Mouse (Mus musculus) liver, embryonic 16.5 days (tissue): ENCODE data around the gene Epp13. TPM values are rescaled to one million over a fixed set of nuclear protein-coding genes. Genes with fewer than 3 reads are reported as not detected.
"Not testable (repeated sequence)": the region's sequence is repeated elsewhere in the genome, so short reads cannot be mapped to it uniquely, and the experiment has no call there.

Experiments
- ATAC-seq: fragments of 200-750 bp; cut with Nextera tagmentation; 2 replicates; pipeline ENCODE4 v1.8.0; 2017; ENCODE audit warnings: low read depth, mild to moderate bottlenecking, moderate number of reproducible peaks, moderate library complexity
- H3K27ac ChIP-seq: fragments of 300-500 bp; sonication (generic); 2 replicates; pipeline ENCODE4 v1.5.1; 2014; ENCODE audit warnings: mild to moderate bottlenecking, low read length
- H3K27me3 ChIP-seq: fragments of 300-500 bp; sonication (generic); 2 replicates; pipeline ENCODE4 v1.6.1; 2014; ENCODE audit warnings: low read depth, low read length, mixed read lengths; ENCODE audit not compliant: control insufficient read depth, insufficient read depth
- H3K36me3 ChIP-seq: fragments of 300-500 bp; sonication (generic); 2 replicates; pipeline ENCODE4 v1.6.1; 2014; ENCODE audit warnings: mild to moderate bottlenecking; ENCODE audit not compliant: control insufficient read depth, insufficient read depth
- H3K4me1 ChIP-seq: fragments of 300-500 bp; sonication (generic); 2 replicates; pipeline ENCODE4 v1.6.1; 2014; ENCODE audit warnings: low read depth, low read length, mixed read lengths; ENCODE audit not compliant: control insufficient read depth
- H3K4me2 ChIP-seq: fragments of 300-500 bp; sonication (generic); 2 replicates; pipeline ENCODE4 v1.6.1; 2014; ENCODE audit warnings: low read depth, low read length, mixed read lengths
- H3K4me3 ChIP-seq: fragments of 300-500 bp; sonication (generic); 2 replicates; pipeline ENCODE4 v1.5.1; 2014; ENCODE audit warnings: low read depth, mild to moderate bottlenecking, low read length
- H3K9ac ChIP-seq: fragments of 300-500 bp; sonication (generic); 2 replicates; pipeline ENCODE4 v1.6.1; 2014; ENCODE audit warnings: low read depth, low read length
- H3K9me3 ChIP-seq: fragments of 300-500 bp; sonication (generic); replicated peaks from 2 replicates; pipeline ENCODE4 v1.6.1; 2016; ENCODE audit warnings: low read length; ENCODE audit not compliant: control insufficient read depth
- WGBS: fragments of 180-500 bp; shearing (Covaris S2); extraction: QIAGEN DNeasy Blood & Tissue Kit; methylation state at CpG from one replicate; pipeline ENCODE4 v1.1.7; 2014; ENCODE audit not compliant: insufficient replicate concordance; 5-methylcytosine and 5-hydroxymethylcytosine counted together
- polyA plus RNA-seq: library from polyadenylated mRNA; unstranded; fragments of >200 nt; fragmentation: Nextera tagmentation; extraction: Ambion mirVana; gene quantifications from 2 replicates; pipeline ENCODE4 v1.2.1, GENCODE M21; 2015

The Epp13 gene
- polyA plus RNA-seq, 1 experiment from 2014 or later, result not detected

DNA sequence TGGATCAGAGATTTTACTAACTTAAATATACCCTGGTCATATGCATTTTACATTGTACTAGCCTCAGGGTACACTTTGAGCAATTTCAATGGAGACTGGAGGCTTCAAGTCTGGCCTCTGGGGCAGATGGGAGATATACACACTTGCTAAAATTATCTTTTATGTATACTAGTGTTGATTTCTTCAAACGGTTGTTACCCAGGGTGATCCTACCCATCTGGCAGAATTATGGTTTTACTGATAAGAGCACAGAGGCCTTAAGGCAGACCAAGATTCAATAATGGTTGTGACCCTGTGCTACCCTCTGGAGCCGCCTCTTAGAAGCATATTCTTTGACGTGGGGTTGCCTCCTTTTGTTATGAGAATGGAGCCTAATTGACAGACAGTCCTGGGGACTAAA lies 25.4 kb downstream of the Epp13 start:
- Histone ChIP-seq H3K9me3 (no peaks in the 10 kb centered on the region), H3K4me2 (no peak overlapping the region), H3K4me3 (no peak overlapping the region), H3K4me1 (peaks cover 1% of the 10 kb centered on the region; the same call in 1 of the 2 replicates), H3K27me3 (no peaks in the 10 kb centered on the region), H3K36me3 (no peaks in the 10 kb centered on the region), H3K9ac (no peak overlapping the region), H3K27ac (no peak overlapping the region)
- 21% methylated on average over 3 of the region's 3 CpGs for WGBS
- ATAC-seq, result peak; percentile 72

- peak overlapping the region; percentile 64 for H3K4me3 ChIP-seq
- peaks cover 24% of the 10 kb centered on the region for H3K4me1 ChIP-seq
- H3K27ac ChIP-seq, result peak overlapping the region; percentile 85; the same call in 1 of the 2 replicates
- no peak for ATAC-seq
- H3K27me3 ChIP-seq, result no peaks in the 10 kb centered on the region
- 0% methylated on average over 1 of the region's 1 CpGs for WGBS
- H3K36me3 ChIP-seq, result no peaks in the 10 kb centered on the region
- H3K9ac ChIP-seq, result peak overlapping the region; percentile 8; the same call in 1 of the 2 replicates
- H3K9me3 ChIP-seq, result no peaks in the 10 kb centered on the region
- peak overlapping the region; percentile 75 for H3K4me2 ChIP-seq
Observed at GRCm38 (mm10) chr7:6282749-6283148, 30.2 kb downstream of the Epp13 start.

GRCm38 (mm10) chr7:6283451-6284075 lies 31.1 kb downstream of the Epp13 start:
- WGBS, result under 1% methylated on average over 23 of the region's 23 CpGs

GRCm38 (mm10) chr7:6284442-6285012 lies 32.0 kb downstream of the Epp13 start:
- Histone ChIP-seq H3K27ac (no peak overlapping the region), H3K4me1 (peaks cover 31% of the 10 kb centered on the region), H3K9me3 (no peaks in the 10 kb centered on the region), H3K4me2 (no peak overlapping the region; the same call in 1 of the 2 replicates), H3K9ac (no peak overlapping the region), H3K4me3 (no peak overlapping the region), H3K27me3 (no peaks in the 10 kb centered on the region), H3K36me3 (no peaks in the 10 kb centered on the region)
- WGBS, result 81% methylated on average over 4 of the region's 4 CpGs
- ATAC-seq, result no peak

More at GRCm38 (mm10) chr7:6283451-6284075, 31.1 kb downstream of the Epp13 start:
- Histone ChIP-seq H3K36me3 (no peaks in the 10 kb centered on the region), H3K9ac (peak overlapping the region; percentile 54), H3K4me1 (peaks cover 31% of the 10 kb centered on the region), H3K9me3 (no peaks in the 10 kb centered on the region), H3K27me3 (no peaks in the 10 kb centered on the region), H3K4me2 (peak overlapping the region; percentile 75), H3K4me3 (peak overlapping the region; percentile 64), H3K27ac (peak overlapping the region; percentile 85)
- ATAC-seq, result peak; percentile 33

DNA sequence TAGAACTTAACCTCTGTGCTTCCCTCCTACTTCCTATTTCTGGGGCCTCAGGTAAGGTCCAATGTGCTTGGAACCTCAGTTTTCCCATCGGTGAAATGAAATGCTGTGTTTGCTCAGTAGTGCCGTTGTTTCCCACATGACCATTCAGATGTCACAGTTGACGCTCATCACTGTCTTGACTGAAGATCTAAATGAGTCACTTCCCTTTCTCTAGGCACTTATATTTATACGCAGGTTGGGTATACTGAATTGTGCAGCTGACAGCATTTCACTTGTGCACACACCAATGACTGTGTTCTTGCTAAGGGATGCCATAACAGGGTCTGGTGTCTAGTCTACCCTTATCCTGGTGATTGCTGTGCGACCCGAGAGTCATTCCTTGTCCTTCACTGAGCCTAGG lies 32.9 kb downstream of the Epp13 start:
- H3K9ac ChIP-seq, result no peak overlapping the region; the same call in 1 of the 2 replicates
- no peaks in the 10 kb centered on the region for H3K36me3 ChIP-seq
- 55% methylated on average over 6 of the region's 6 CpGs for WGBS
- H3K27ac ChIP-seq, result no peak overlapping the region; the same call in 1 of the 2 replicates
- ATAC-seq, result no peak
- peak overlapping the region; percentile 70; the same call in 1 of the 2 replicates for H3K4me3 ChIP-seq
- no peaks in the 10 kb centered on the region for H3K27me3 ChIP-seq
- H3K4me1 ChIP-seq, result peaks cover 31% of the 10 kb centered on the region
- H3K4me2 ChIP-seq, result peak overlapping the region; percentile 82; the same call in 1 of the 2 replicates
- H3K9me3 ChIP-seq, result no peaks in the 10 kb centered on the region

DNA sequence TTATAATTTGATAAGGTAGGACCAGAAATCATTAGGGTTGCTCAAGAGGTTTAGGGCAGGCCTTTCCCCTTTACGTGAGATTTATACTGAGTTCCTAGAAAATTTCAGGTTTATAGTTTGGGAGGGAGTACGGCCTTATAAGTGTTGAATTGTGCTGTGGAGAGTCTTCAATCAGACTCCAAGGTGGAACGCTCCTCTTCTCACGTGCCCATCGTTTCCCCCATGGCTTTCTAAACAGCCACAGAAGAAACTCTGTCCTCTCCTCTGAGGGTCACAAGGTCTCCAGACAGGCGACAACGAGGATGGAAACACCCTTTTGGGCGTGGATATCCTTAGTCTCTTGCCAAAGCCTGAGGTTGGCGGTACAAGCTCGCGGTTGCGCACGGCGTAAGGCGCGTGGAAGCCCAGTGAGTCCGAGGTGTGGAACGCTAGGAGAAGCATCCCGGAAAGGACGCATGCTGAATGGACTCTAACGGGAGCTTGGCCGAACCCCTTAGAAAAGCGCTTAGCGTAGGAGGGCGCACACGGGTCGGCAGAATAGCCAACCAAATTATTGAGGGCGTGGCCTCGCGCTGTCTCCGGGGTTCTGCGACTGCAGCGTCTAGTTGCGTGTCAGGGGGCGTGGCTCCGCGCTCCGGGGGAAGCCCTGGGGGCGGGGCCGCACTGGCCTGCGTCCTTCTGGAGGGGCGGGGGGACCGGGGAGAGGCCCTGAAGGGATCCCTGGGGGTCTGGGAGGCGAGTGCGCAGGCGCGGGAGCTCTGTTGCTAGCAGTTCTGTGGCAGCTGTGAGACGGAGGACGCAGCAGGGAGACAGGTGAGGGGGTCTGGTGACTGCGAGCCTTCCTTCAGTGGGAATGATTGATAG lies 33.6 kb downstream of the Epp13 start, which contains the start of gene Zfp667:
Zfp667 (plus strand) TSS at position 738 of the 864 bp plus-strand sequence.
- Histone ChIP-seq H3K4me1 (peaks cover 31% of the 10 kb centered on the region), H3K4me3 (peak within 1 kb of the TSS; percentile 70), H3K9me3 (no peaks in the 10 kb centered on the region), H3K9ac (peak within 1 kb of the TSS; percentile 66), H3K4me2 (peak within 1 kb of the TSS; percentile 82), H3K27ac (peak within 1 kb of the TSS; percentile 66), H3K27me3 (no peaks in the 10 kb centered on the region), H3K36me3 (no peaks in the 10 kb centered on the region)
- peak; percentile 85 for ATAC-seq
- 2% methylated on average over 50 of the region's 50 CpGs for WGBS

DNA sequence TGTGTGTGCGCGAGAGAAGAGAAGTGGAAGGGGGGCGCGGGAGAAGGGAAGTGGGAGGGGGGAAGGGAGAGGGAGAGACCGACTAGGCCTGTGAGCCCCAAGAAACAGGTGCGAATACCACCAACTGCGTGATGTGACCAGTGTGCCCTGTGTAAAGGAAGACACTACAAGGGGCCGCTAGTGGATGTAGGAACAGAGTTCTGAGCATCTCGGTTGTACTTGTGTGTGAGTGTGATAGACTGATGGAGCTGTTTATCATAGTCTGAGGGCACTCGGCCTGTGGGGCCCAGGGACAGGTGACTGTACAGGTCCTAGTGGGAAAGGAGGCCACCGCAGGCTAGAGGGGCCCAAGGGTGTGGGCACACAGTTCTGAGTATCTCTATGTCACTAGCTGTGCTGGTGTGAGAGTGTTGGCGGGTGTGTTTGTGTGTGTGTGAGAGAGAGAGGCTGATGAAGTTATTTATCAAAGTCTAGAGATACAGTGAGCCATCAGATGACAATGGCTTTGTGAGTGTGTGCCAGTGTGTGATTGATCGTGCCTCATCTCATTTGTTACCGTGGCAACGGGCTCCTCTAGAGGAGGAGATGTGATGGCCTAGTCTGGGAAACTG lies 34.5 kb downstream of the Epp13 start:
- Histone ChIP-seq H3K27ac (peak overlapping the region; percentile 62), H3K36me3 (no peaks in the 10 kb centered on the region), H3K4me3 (peak overlapping the region; percentile 70), H3K4me1 (peaks cover 31% of the 10 kb centered on the region), H3K27me3 (no peaks in the 10 kb centered on the region), H3K9ac (peak overlapping the region; percentile 66), H3K9me3 (no peaks in the 10 kb centered on the region), H3K4me2 (peak overlapping the region; percentile 82)
- 20% methylated on average over 15 of the region's 15 CpGs for WGBS
- ATAC-seq, result peak; percentile 55

- 77% methylated on average over 4 of the region's 6 CpGs for WGBS
- H3K4me1 ChIP-seq, result peaks cover 18% of the 10 kb centered on the region
- not testable (repeated sequence) for H3K9me3 ChIP-seq, H3K9ac ChIP-seq, H3K4me2 ChIP-seq, H3K27me3 ChIP-seq, H3K36me3 ChIP-seq, H3K27ac ChIP-seq, ATAC-seq, H3K4me3 ChIP-seq
Observed at GRCm38 (mm10) chr7:6291121-6291520, 38.6 kb downstream of the Epp13 start.
